Mouse (Mus musculus) ES-Bruce4 (cell line): ENCODE results near the gene Slc35f1. TPM values are rescaled to one million over a fixed set of nuclear protein-coding genes. Genes with fewer than 3 reads are reported as not detected.

Experiments
- H3K27ac ChIP-seq: 2 replicates; pipeline ENCODE4 v1.5.1; 2012; ENCODE audit warnings: low read length, inconsistent platforms; ENCODE audit not compliant: insufficient read depth
- H3K27me3 ChIP-seq: 2 replicates; pipeline ENCODE4 v1.6.1; 2012; ENCODE audit warnings: mild to moderate bottlenecking, low read length, inconsistent platforms; ENCODE audit not compliant: control insufficient read depth, poor library complexity, insufficient read depth, severe bottlenecking
- H3K36me3 ChIP-seq: 2 replicates; pipeline ENCODE4 v1.6.1; 2012; ENCODE audit warnings: inconsistent platforms, mild to moderate bottlenecking, low read length, moderate library complexity; ENCODE audit not compliant: control insufficient read depth, poor library complexity, insufficient read depth, severe bottlenecking
- H3K4me1 ChIP-seq: one replicate; pipeline ENCODE4 v1.8.1; 2011; ENCODE audit warnings: low read length; ENCODE audit not compliant: control insufficient read depth, insufficient read depth
- H3K4me3 ChIP-seq: 2 replicates; pipeline ENCODE4 v1.5.1; 2011; ENCODE audit warnings: low read depth, mild to moderate bottlenecking, low read length
- H3K9ac ChIP-seq: 2 replicates; pipeline ENCODE4 v1.6.1; 2012; ENCODE audit warnings: low read depth, mild to moderate bottlenecking, inconsistent platforms; ENCODE audit not compliant: poor library complexity, severe bottlenecking
- H3K9me3 ChIP-seq: replicated peaks from 2 replicates; pipeline ENCODE4 v1.6.1; 2012; ENCODE audit warnings: mild to moderate bottlenecking, low read length, inconsistent platforms; ENCODE audit not compliant: control insufficient read depth, poor library complexity, insufficient read depth, severe bottlenecking
- CTCF ChIP-seq: IDR thresholded peaks from one replicate; pipeline ENCODE4 v1.8.1; 2011; ENCODE audit warnings: low read depth, low read length
- EP300 ChIP-seq: IDR thresholded peaks from 2 replicates; pipeline ENCODE4 v1.6.1; 2011; ENCODE audit warnings: low read depth, low read length; ENCODE audit not compliant: insufficient read depth
- POLR2A ChIP-seq: IDR thresholded peaks from one replicate; pipeline ENCODE4 v1.8.1; 2011; ENCODE audit warnings: low read length; ENCODE audit not compliant: insufficient read depth
- polyA plus RNA-seq: library from polyadenylated mRNA; stranded (reverse); fragments of >200 nt; gene quantifications from 2 replicates; pipeline ENCODE4 v1.2.4, GENCODE M21; 2011; ENCODE audit warnings: low read depth; ENCODE audit not compliant: missing spikeins, insufficient read depth, insufficient read length

Slc35f1 gene
- polyA plus RNA-seq, 1 experiment = 1.1 TPM

GRCm38 (mm10) chr10:52807808-52808207 lies 117.5 kb downstream of the Slc35f1 start:
- Histone ChIP-seq H3K27me3 (no peaks in the 10 kb centered on the region), H3K4me3 (no peak overlapping the region), H3K4me1 (no peaks in the 10 kb centered on the region), H3K9ac (no peak overlapping the region), H3K36me3 (no peaks in the 10 kb centered on the region), H3K27ac (no peak overlapping the region), H3K9me3 (no peaks in the 10 kb centered on the region)
- TF ChIP-seq EP300 (no peak), POLR2A (no peak), CTCF (no peak)

- no peak overlapping the region for H3K9ac ChIP-seq
- H3K4me1 ChIP-seq = no peaks in the 10 kb centered on the region
- no peaks in the 10 kb centered on the region for H3K36me3 ChIP-seq
- TF ChIP-seq POLR2A = no peak
- no peak for TF ChIP-seq EP300
- no peak for TF ChIP-seq CTCF
- no peak overlapping the region for H3K4me3 ChIP-seq
- H3K27ac ChIP-seq = no peak overlapping the region
- no peaks in the 10 kb centered on the region for H3K27me3 ChIP-seq
- H3K9me3 ChIP-seq = no peaks in the 10 kb centered on the region
Observed at GRCm38 (mm10) chr10:52812861-52813260, 122.5 kb downstream of the Slc35f1 start.

- H3K36me3 ChIP-seq = no peaks in the 10 kb centered on the region
- H3K4me1 ChIP-seq = no peaks in the 10 kb centered on the region
- TF ChIP-seq EP300 (no peak), POLR2A (no peak), CTCF (no peak)
- H3K9ac ChIP-seq = no peak overlapping the region
- no peaks in the 10 kb centered on the region for H3K9me3 ChIP-seq
- H3K27ac ChIP-seq = no peak overlapping the region
- no peak overlapping the region for H3K4me3 ChIP-seq
- H3K27me3 ChIP-seq = no peaks in the 10 kb centered on the region
Observed at GRCm38 (mm10) chr10:52814358-52814757, 124.0 kb downstream of the Slc35f1 start.

- no peaks in the 10 kb centered on the region for H3K27me3 ChIP-seq
- no peak overlapping the region for H3K9ac ChIP-seq
- no peaks in the 10 kb centered on the region for H3K36me3 ChIP-seq
- TF ChIP-seq CTCF (no peak), POLR2A (no peak), EP300 (no peak)
- no peaks in the 10 kb centered on the region for H3K4me1 ChIP-seq
- H3K27ac ChIP-seq = no peak overlapping the region
- no peak overlapping the region for H3K4me3 ChIP-seq
- H3K9me3 ChIP-seq = no peaks in the 10 kb centered on the region
Observed at GRCm38 (mm10) chr10:52819661-52820060, 129.3 kb downstream of the Slc35f1 start.

- H3K27ac ChIP-seq = no peak overlapping the region
- H3K4me3 ChIP-seq = no peak overlapping the region
- no peak overlapping the region for H3K9ac ChIP-seq
- H3K27me3 ChIP-seq = no peaks in the 10 kb centered on the region
- no peaks in the 10 kb centered on the region for H3K9me3 ChIP-seq
- H3K36me3 ChIP-seq = no peaks in the 10 kb centered on the region
- no peaks in the 10 kb centered on the region for H3K4me1 ChIP-seq
- TF ChIP-seq CTCF (no peak), EP300 (no peak), POLR2A (no peak)
Observed at GRCm38 (mm10) chr10:52822909-52823308, 132.6 kb downstream of the Slc35f1 start.

GRCm38 (mm10) chr10:52825746-52826145 lies 135.4 kb downstream of the Slc35f1 start:
- TF ChIP-seq POLR2A = no peak
- no peak for TF ChIP-seq EP300
- no peak for TF ChIP-seq CTCF
- no peak overlapping the region for H3K9ac ChIP-seq

More at GRCm38 (mm10) chr10:52825746-52826145, 135.4 kb downstream of the Slc35f1 start:
- no peaks in the 10 kb centered on the region for H3K27me3 ChIP-seq
- no peaks in the 10 kb centered on the region for H3K36me3 ChIP-seq
- H3K9me3 ChIP-seq = no peaks in the 10 kb centered on the region
- H3K4me1 ChIP-seq = no peaks in the 10 kb centered on the region
- no peak overlapping the region for H3K27ac ChIP-seq
- no peak overlapping the region for H3K4me3 ChIP-seq
